Mouse (Mus musculus): ENCODE measurements at regions not wholly inside any gene's neighbourhood (a gene's known extent, or its start where the extent isn't known, plus 50 kb on each side); places are given as distances from the start of the nearest gene placed in this dataset.

GRCm38 (mm10) chr11:114258218-114258617, 191.4 kb upstream of the Sdk2 start:
- TF ChIP-seq CTCF (IDR thresholded peaks at IDR 0.05; ENCODE audit: control insufficient read depth, insufficient read depth, insufficient replicate concordance, low read depth, low read length), result no peak
- TF ChIP-seq POLR2A (IDR thresholded peaks at IDR 0.05; ENCODE audit: control insufficient read depth, low read depth, low read length), result no peak
